Mouse (Mus musculus): ENCODE data around the gene Zfp867. TPM values are rescaled to one million over a fixed set of nuclear protein-coding genes. Genes with fewer than 3 reads are reported as not detected.

Gene Zfp867
- total RNA-seq, 2 experiments from 2014 or later = 3.7 to 3.8 TPM

Other genes with a start within 250 kb of the Zfp867 start
- gene Arf1, start 244.2 kb downstream of the Zfp867 start, total RNA-seq (2021) = 100 to 1,000 TPM; 461 to 465 TPM
- gene Wnt3a, start 181.7 kb downstream of the Zfp867 start, total RNA-seq (2021) = not detected
- 1 to 10 TPM; 1.3 to 1.5 TPM for gene Wnt9a, start 165.5 kb downstream of the Zfp867 start, total RNA-seq (2021)
- gene Prss38, start 96.8 kb downstream of the Zfp867 start, total RNA-seq (2021) = not detected
- gene Jmjd4, start 22.4 kb downstream of the Zfp867 start, total RNA-seq (2021) = 1 to 10 TPM; 9.2 to 9.3 TPM
- gene Snap47, start 21.3 kb downstream of the Zfp867 start, total RNA-seq (2021) = 10 to 100 TPM; 79.3 to 92.5 TPM
- gene Zkscan17, start 54.3 kb upstream of the Zfp867 start, total RNA-seq (2021) = 10 to 100 TPM; 17.5 to 24.9 TPM
- gene Nlrp3, start 69.1 kb upstream of the Zfp867 start, total RNA-seq (2021) = 1 to 10 TPM in 1 of 2 experiments, under 1 TPM in 1; 0.63 to 1.1 TPM
- not detected for gene Olfr222, start 103.8 kb upstream of the Zfp867 start, total RNA-seq (2021)
- gene Olfr223, start 120.8 kb upstream of the Zfp867 start, total RNA-seq (2021) = not detected
- 100 to 1,000 TPM; 201 to 212 TPM for gene Mprip, start 188.8 kb upstream of the Zfp867 start, total RNA-seq (2021)

Measured in adrenal gland, postnatal 36 days (tissue).